Mouse (Mus musculus) kidney, adult 9 months (tissue): ENCODE data around the gene Zbtb45.

Experiments
- DNase-seq: peaks from one replicate; pipeline ENCODE4 v3.0.0; 2022

The Zbtb45 gene

GRCm38 (mm10) chr7:12995862-12996261, 14.0 kb downstream of the Zbtb45 start:
- DNase-seq, result no peak

GRCm38 (mm10) chr7:12993148-12993547, 16.7 kb downstream of the Zbtb45 start:
- no peak for DNase-seq

GRCm38 (mm10) chr7:12992222-12992621, 17.6 kb downstream of the Zbtb45 start:
- DNase-seq, result peak; percentile 35

- DNase-seq, result no peak
These were observed 22.2 kb downstream of the Zbtb45 start for GRCm38 (mm10) chr7:12987409-12988189.

GRCm38 (mm10) chr7:12986906-12987305, 22.9 kb downstream of the Zbtb45 start:
- no peak for DNase-seq

- DNase-seq, result no peak
These were observed 24.1 kb downstream of the Zbtb45 start for GRCm38 (mm10) chr7:12985724-12986123.

- no peak for DNase-seq
These were observed 29.5 kb downstream of the Zbtb45 start for GRCm38 (mm10) chr7:12980291-12980690.

GRCm38 (mm10) chr7:12979776-12980175, 30.1 kb downstream of the Zbtb45 start:
- DNase-seq, result no peak

- DNase-seq, result no peak
These were observed 30.7 kb downstream of the Zbtb45 start for GRCm38 (mm10) chr7:12978931-12979722.

- peak; percentile 99 for DNase-seq
These were observed 32.0 kb downstream of the Zbtb45 start, which contains the start of gene Zfp446 for GRCm38 (mm10) chr7:12977682-12978389. TSS of gene Zfp446 (plus strand) at chr7:12977848.

GRCm38 (mm10) chr7:12970906-12971305, 38.9 kb downstream of the Zbtb45 start:
- DNase-seq, result no peak

- DNase-seq, result peak; percentile 61
These were observed 43.6 kb downstream of the Zbtb45 start for GRCm38 (mm10) chr7:12966104-12966845.

- DNase-seq, result peak; percentile 94
These were observed 44.1 kb downstream of the Zbtb45 start, which contains the start of gene Zfp324 for GRCm38 (mm10) chr7:12965678-12966091. TSS of gene Zfp324 (plus strand) at chr7:12965838.

GRCm38 (mm10) chr7:12961511-12962141, 48.2 kb downstream of the Zbtb45 start:
- peak; percentile 55 for DNase-seq

GRCm38 (mm10) chr7:12959718-12960117, 50.1 kb downstream of the Zbtb45 start:
- no peak for DNase-seq

GRCm38 (mm10) chr7:12958948-12959347, 50.9 kb downstream of the Zbtb45 start:
- DNase-seq, result no peak

- DNase-seq, result no peak
These were observed 52.3 kb downstream of the Zbtb45 start for GRCm38 (mm10) chr7:12957511-12957910.

GRCm38 (mm10) chr7:12954896-12955295, 54.9 kb downstream of the Zbtb45 start:
- DNase-seq, result no peak
